Mouse (Mus musculus): ENCODE measurements around the gene Pnmal1.

- TF ChIP-seq CTCF (IDR thresholded peaks at IDR 0.05; ENCODE audit: low read depth) (no peak), EP300 (optimal IDR thresholded peaks at IDR 0.05) (no peak)
These were observed 49.6 kb upstream of the Pnmal1 start for GRCm38 (mm10) chr7:16909909-16910308.

Measured in stomach, postnatal 0 days (tissue).